ENCODE assay signal across 20 mouse cellular contexts in genomic region chr9:83910926-83911325, GRCm38 (mm10).
"Had no signal": no experiment of that assay in that cellular context is flagged by ENCODE, and none has a peak within 500 bp of the region (broad histone marks: within the 10 kb centered on the region; RNA-seq: fewer than 3 reads in every experiment).

No protein-coding gene starts in this region.

- DNase-seq: cerebellum, adult 2 months; cerebellum, adult 8-10 months; cerebellum, adult 9-10 months; cerebellum, adult 9-11 months; cerebellum, postnatal 10 days; cerebellum, postnatal 14 days; cerebellum, postnatal 25 days; cerebellum, postnatal 36 days; embryo, embryonic 11 days; forebrain, postnatal 0 days; gastrocnemius, adult 2 months; gastrocnemius, postnatal 10 days; gastrocnemius, postnatal 14 days; gastrocnemius, postnatal 25 days; heart, adult 18-20 months; heart, adult 2 months had no signal

- ATAC-seq: forebrain, embryonic 13.5 days; forebrain, embryonic 14.5 days; forebrain, embryonic 15.5 days; forebrain, embryonic 16.5 days; forebrain, postnatal 0 days had no signal
